Mouse (Mus musculus) stomach, embryonic 16.5 days (tissue): Measurements from ENCODE around the gene E2f1. TPM values are rescaled to one million over a fixed set of nuclear protein-coding genes. Genes with fewer than 3 reads are reported as not detected.

Experiments used
- polyA plus RNA-seq: library from polyadenylated mRNA; unstranded; fragments of >200 nt; fragmentation: Nextera tagmentation; extraction: Ambion mirVana; gene quantifications from 2 replicates; pipeline ENCODE4 v1.2.1, GENCODE M21; 2015

The E2f1 gene
- polyA plus RNA-seq, 1 experiment from 2014 or later, result 9.3 TPM

Other genes with a start within 250 kb of the E2f1 start
- gene Cdk5rap1, start 196.9 kb downstream of the E2f1 start, polyA plus RNA-seq, result 14.9 and 18.5 TPM in 2 replicates
- gene Snta1, start 161.8 kb downstream of the E2f1 start, polyA plus RNA-seq, result 4.2 and 7.9 TPM in 2 replicates
- 31.8 and 32.8 TPM in 2 replicates for gene Cbfa2t2, start 133.4 kb downstream of the E2f1 start, polyA plus RNA-seq
- 0.59 and 1.6 TPM in 2 replicates for gene 1700003F12Rik, start 22.8 kb downstream of the E2f1 start, polyA plus RNA-seq
- gene Actl10, start 18.1 kb downstream of the E2f1 start, polyA plus RNA-seq, result 0.14 TPM in 1 of 2 replicates, not detected in the other
- gene Necab3, start 11.0 kb downstream of the E2f1 start, polyA plus RNA-seq, result 1.4 and 1.7 TPM in 2 replicates
- gene Pxmp4, start 33.8 kb upstream of the E2f1 start, polyA plus RNA-seq, result 32.4 and 35.1 TPM in 2 replicates
- gene Zfp341, start 43.4 kb upstream of the E2f1 start, polyA plus RNA-seq, result 0.34 and 0.59 TPM in 2 replicates
- not detected in 2 replicates for gene 4930519P11Rik, start 43.5 kb upstream of the E2f1 start, polyA plus RNA-seq
- 20.7 and 23.6 TPM in 2 replicates for gene Chmp4b, start 81.8 kb upstream of the E2f1 start, polyA plus RNA-seq
- not detected in 2 replicates for gene Gm14214, start 200.1 kb upstream of the E2f1 start, polyA plus RNA-seq
- 36.8 and 39.4 TPM in 2 replicates for gene Raly, start 221.2 kb upstream of the E2f1 start, polyA plus RNA-seq
- 0.41 and 1.0 TPM in 2 replicates for gene a, start 221.5 kb upstream of the E2f1 start, polyA plus RNA-seq